Mouse (Mus musculus): ENCODE results near the gene Tlk1.
A peak's percentile ranks its signal among the peaks of the same experiment; 100 is the strongest.

The Tlk1 gene

DNA sequence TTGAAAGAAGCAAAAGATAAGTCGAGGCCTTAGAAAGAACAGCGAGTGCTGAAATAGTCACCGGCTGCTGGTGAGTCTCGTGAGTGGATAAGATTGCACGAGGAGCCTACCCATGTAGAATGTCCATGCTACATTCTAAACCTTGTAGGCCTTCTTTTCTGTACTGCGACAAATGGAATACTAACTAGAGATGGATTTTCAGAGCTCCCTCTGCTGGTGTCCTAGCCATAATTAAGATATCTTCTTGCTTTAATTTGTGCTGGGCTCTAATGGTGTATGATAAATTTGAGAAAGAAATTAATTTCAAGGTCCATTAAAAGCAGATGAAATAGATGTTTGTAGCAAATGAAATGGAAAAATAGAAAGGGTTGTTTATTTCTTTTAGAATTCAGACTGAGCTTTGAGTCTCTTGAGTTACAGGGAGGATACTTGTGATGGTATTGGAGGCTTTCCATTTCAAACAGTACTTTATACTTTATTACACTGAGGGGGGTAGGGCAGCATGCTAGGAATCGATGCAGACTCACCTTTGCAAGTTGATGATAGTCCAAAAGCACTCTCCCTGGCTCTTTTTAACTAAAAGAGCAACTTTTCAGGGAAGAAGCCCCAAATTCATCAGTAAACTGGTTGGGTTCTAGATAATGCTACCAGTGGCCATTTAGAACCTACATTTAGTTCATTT is 151.9 kb downstream of the Tlk1 start:
- DNase-seq = no peak

DNA sequence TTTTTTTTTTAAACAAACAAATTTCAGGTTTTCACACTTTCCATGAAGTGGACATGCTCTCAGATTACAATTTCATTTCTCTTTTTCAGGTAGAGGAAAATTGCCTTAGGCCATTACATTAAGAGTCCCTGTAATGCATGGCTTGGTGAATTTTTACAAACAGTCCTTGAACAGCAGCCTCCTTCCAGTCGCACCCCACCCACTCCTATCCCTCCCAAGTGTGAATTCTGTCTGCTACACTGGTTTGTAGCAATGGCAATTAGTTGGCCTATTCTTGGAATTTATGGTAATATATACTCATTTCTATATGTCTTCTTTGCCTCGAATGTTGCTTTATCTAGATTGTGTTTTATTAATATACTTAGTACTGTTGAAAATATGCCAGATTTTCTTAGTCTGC is 153.1 kb downstream of the Tlk1 start:
- no peak for DNase-seq

DNA sequence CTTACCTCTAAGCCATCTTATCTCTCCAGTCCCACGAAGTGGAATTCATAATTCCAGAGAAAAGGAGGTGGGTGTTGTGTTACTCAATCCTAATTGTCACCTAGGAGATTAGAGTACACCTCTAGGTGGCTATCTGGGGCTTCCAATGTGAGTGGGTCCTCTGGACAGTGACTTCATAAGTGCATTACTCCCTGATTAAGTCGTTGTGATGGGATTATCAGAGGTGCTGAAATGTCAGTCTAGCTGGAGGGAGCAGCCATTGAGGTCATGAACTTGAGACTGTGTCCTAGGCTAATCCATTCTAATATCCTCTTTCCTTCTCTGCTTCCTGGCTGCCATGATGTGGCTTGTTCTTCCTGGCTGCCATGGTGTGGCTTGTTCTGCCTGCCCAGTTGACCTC is 155.6 kb downstream of the Tlk1 start:
- DNase-seq = no peak

DNA sequence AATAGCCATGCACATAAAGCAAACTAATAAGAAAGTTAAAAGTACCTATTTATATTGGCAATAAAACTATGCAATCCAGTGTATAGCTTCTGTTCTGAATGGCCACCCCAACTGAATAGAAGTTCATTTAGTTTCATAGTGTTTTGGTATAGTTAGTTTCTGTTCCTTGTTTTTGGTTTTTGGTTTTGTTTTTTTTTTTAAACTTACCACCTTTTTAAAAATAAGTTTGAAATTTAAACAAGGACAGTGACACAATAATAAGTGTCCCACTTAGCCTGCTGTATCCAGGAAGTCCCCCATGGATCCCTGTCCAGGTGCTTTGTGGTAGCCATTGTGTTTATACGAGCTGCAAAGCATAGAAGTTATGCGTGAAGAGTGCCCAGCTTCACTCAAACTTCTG is 156.3 kb downstream of the Tlk1 start:
- no peak for DNase-seq

DNA sequence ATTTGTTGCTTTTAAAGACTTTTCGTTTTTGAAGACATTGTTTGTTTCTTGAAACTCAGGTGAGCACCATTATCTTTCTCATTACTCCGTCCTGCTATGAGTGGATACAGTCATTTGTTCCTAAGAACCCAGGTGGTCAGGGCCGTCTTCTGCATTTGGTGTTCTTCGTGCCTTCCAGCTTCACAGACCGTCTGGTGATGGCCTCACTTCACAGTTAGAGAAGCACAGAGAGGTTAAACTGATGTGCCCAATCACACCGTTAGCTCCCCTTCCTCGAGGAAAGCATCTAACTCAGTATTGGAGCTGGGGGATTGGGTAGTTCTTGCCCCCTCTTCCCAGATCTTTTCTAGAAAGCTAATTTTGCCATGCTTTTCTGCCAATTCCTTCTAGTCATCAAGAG is 158.5 kb downstream of the Tlk1 start:
- DNase-seq = no peak

DNA sequence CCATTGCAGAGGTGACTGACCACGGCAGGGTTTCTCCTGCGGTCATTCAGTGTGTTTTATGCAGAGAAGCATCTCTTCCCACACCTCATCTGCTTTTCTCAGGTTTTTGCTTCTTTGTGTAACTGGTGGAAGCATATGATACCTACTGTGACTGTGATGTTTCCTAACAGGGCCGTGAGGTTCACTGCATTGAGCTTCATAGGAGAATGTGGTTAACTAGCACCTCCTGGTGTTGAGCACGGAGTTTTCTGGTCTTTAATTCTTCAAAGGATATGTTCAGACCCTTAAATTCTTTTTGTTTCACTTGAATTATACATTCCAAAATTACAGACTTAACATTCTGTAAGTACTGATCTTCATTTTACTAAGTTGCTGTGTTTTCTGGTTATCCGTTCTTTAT is 161.8 kb downstream of the Tlk1 start:
- DNase-seq = peak; percentile 50

Data from thymus, postnatal 4 days (tissue).